Mouse (Mus musculus) hindbrain, postnatal 0 days (tissue): ENCODE measurements around the gene Rnf24. TPM values are rescaled to one million over a fixed set of nuclear protein-coding genes. Genes with fewer than 3 reads are reported as not detected.

ENCODE experiments used
- ATAC-seq: fragments of 200-750 bp; cut with Nextera tagmentation; 2 replicates; pipeline ENCODE4 v1.8.0; 2017; ENCODE audit warnings: mild to moderate bottlenecking, moderate TSS enrichment, moderate library complexity
- DNase-seq: peaks from one replicate; pipeline ENCODE4 v3.0.0-alpha.2; 2015; ENCODE audit warnings: low spot score
- H3K27ac ChIP-seq: fragments of 300-500 bp; sonication (generic); 2 replicates; pipeline ENCODE4 v1.5.1; 2014; ENCODE audit warnings: mild to moderate bottlenecking
- H3K27me3 ChIP-seq: fragments of 300-500 bp; sonication (generic); 2 replicates; pipeline ENCODE4 v1.6.1; 2014; ENCODE audit warnings: low read length, mixed read lengths; ENCODE audit not compliant: insufficient read depth
- H3K36me3 ChIP-seq: fragments of 300-500 bp; sonication (generic); 2 replicates; pipeline ENCODE4 v1.6.1; 2014; ENCODE audit warnings: low read length, mixed read lengths; ENCODE audit not compliant: insufficient read depth
- H3K4me1 ChIP-seq: fragments of 300-500 bp; sonication (generic); 2 replicates; pipeline ENCODE4 v1.6.1; 2014; ENCODE audit warnings: antibody characterized with exemption, low read length, mixed read lengths; ENCODE audit not compliant: insufficient read depth
- H3K4me2 ChIP-seq: fragments of 300-500 bp; sonication (generic); 2 replicates; pipeline ENCODE4 v1.6.1; 2014; ENCODE audit warnings: low read depth, mild to moderate bottlenecking, low read length, moderate library complexity, mixed read lengths
- H3K4me3 ChIP-seq: fragments of 300-500 bp; sonication (generic); 2 replicates; pipeline ENCODE4 v1.5.1; 2014; ENCODE audit warnings: low read length
- H3K9ac ChIP-seq: fragments of 300-500 bp; sonication (generic); replicated peaks from 2 replicates; pipeline ENCODE4 v1.6.1; 2014; ENCODE audit warnings: mild to moderate bottlenecking, low read length, moderate library complexity, mixed read lengths
- H3K9me3 ChIP-seq: fragments of 300-500 bp; sonication (generic); 2 replicates; pipeline ENCODE4 v1.6.1; 2016; ENCODE audit warnings: low read length, mixed read lengths
- CTCF ChIP-seq: IDR thresholded peaks from 2 replicates; pipeline ENCODE4 v1.5.1; 2016; ENCODE audit warnings: antibody characterized with exemption, control low read depth, low read depth
- WGBS: fragments of 180-500 bp; shearing (Covaris S2); extraction: QIAGEN DNeasy Blood & Tissue Kit; methylation state at CpG from one replicate; pipeline ENCODE4 v1.1.7; 2014; 5-methylcytosine and 5-hydroxymethylcytosine counted together
- microRNA-seq, 2 experiments: library from miRNA; unstranded; fragments of <30 nt; microRNA quantifications; one replicate each; pipeline ENCODE4; 2016
- polyA plus RNA-seq: library from polyadenylated mRNA; unstranded; fragments of >200 nt; fragmentation: Nextera tagmentation; extraction: Ambion mirVana; gene quantifications from 2 replicates; pipeline ENCODE4 v1.2.1, GENCODE M21; 2015
- total RNA-seq: library from RNA; depleted of rRNA; stranded (reverse); fragments of >200 nt; gene quantifications from 2 replicates; pipeline ENCODE4 v1.2.3, GENCODE M21; 2014; rRNA removed

Rnf24 gene
- total and polyA plus RNA-seq, 2 experiments from 2014 or later = 10.1 to 15.5 TPM

GRCm38 (mm10) chr2:131260544-131261307 is 92.0 kb downstream of the Rnf24 start:
- WGBS = 62% methylated on average over 9 of the region's 9 CpGs
- no peak overlapping the region for H3K27ac ChIP-seq
- ATAC-seq (no peak), DNase-seq (no peak)
- no peaks in the 10 kb centered on the region for H3K4me1 ChIP-seq
- H3K9me3 ChIP-seq = no peaks in the 10 kb centered on the region
- no peak overlapping the region for H3K4me2 ChIP-seq
- H3K27me3 ChIP-seq = no peaks in the 10 kb centered on the region
- H3K9ac ChIP-seq = no peak overlapping the region
- no peaks in the 10 kb centered on the region for H3K36me3 ChIP-seq
- no peak overlapping the region for H3K4me3 ChIP-seq
- TF ChIP-seq CTCF = no peak

DNA sequence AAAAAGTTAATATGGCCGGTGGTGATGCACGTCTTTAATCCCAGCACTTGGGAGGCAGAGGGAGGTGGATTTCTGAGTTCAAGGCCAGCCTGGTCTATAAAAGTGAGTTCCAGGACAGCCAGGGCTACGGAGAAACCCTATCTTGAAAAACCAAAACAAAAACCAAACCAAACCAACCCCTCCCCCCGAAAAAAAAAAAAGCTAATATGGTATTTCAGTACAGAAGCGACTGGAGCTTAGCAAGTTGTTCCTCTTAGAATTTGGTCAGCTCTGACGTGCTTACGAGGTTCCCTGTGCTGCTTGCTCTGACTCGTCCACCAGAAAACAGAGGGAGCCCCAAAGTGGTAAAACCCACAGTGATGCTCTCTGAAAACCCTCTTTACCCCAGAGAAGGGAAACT is 94.0 kb downstream of the Rnf24 start:
- no peaks in the 10 kb centered on the region for H3K9me3 ChIP-seq
- no peaks in the 10 kb centered on the region for H3K4me1 ChIP-seq
- no peak overlapping the region for H3K4me3 ChIP-seq
- no peak overlapping the region for H3K27ac ChIP-seq
- no peak overlapping the region for H3K4me2 ChIP-seq
- no peak overlapping the region for H3K9ac ChIP-seq
- H3K36me3 ChIP-seq = no peaks in the 10 kb centered on the region
- no peak for ATAC-seq
- TF ChIP-seq CTCF = no peak
- WGBS = 80% methylated on average over 8 of the region's 8 CpGs
- no peaks in the 10 kb centered on the region for H3K27me3 ChIP-seq
- no peak for DNase-seq

DNA sequence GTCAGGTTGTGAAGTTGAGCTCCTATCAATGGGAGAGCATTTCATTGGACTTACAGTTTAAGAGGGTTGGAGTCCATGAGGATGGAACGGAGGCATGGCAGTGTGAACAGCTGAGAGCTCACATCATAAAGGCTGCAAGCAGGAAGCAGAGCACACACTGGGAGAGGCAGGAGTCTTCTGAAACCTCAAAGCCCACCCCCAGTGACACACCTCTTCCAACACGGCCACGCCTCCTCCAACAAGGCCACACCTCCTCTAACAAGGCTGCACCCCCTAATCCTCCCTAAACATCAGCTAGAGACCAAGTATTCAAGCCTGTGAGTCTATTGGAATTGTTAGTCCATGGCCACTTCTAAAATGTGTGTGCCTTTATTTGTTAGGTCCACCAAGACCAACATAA is 97.0 kb downstream of the Rnf24 start:
- no peaks in the 10 kb centered on the region for H3K4me1 ChIP-seq

GRCm38 (mm10) chr2:131254329-131254713 is 98.4 kb downstream of the Rnf24 start:
- Histone ChIP-seq H3K4me1 (no peaks in the 10 kb centered on the region), H3K27ac (no peak overlapping the region), H3K9me3 (no peaks in the 10 kb centered on the region), H3K9ac (no peak overlapping the region), H3K27me3 (no peaks in the 10 kb centered on the region), H3K4me2 (no peak overlapping the region), H3K4me3 (no peak overlapping the region), H3K36me3 (no peaks in the 10 kb centered on the region)
- DNase-seq (no peak), ATAC-seq (no peak; the same call in none of the 2 replicates)
- TF ChIP-seq CTCF = no peak
- 65% methylated on average over 2 of the region's 2 CpGs for WGBS

More for the DNA sequence above, 97.0 kb downstream of the Rnf24 start:
- Histone ChIP-seq H3K9me3 (no peaks in the 10 kb centered on the region), H3K4me2 (no peak overlapping the region), H3K27me3 (no peaks in the 10 kb centered on the region), H3K27ac (no peak overlapping the region), H3K36me3 (no peaks in the 10 kb centered on the region), H3K4me3 (no peak overlapping the region), H3K9ac (no peak overlapping the region)
- DNase-seq (no peak), ATAC-seq (no peak)
- TF ChIP-seq CTCF = no peak
- WGBS = 60% methylated on average over 3 of the region's 3 CpGs

GRCm38 (mm10) chr2:131253681-131254328 is 98.9 kb downstream of the Rnf24 start:
- no peaks in the 10 kb centered on the region for H3K9me3 ChIP-seq
- no peaks in the 10 kb centered on the region for H3K36me3 ChIP-seq
- TF ChIP-seq CTCF = peak; percentile 85
- no peak overlapping the region for H3K4me2 ChIP-seq
- peak; percentile 80 for DNase-seq
- no peaks in the 10 kb centered on the region for H3K4me1 ChIP-seq
- no peak overlapping the region for H3K4me3 ChIP-seq
- no peak overlapping the region for H3K27ac ChIP-seq
- 29% methylated on average over 7 of the region's 7 CpGs for WGBS
- peak; percentile 88 for ATAC-seq
- no peak overlapping the region for H3K9ac ChIP-seq
- H3K27me3 ChIP-seq = no peaks in the 10 kb centered on the region

Small RNA genes within 50 kb of the gene (microRNA-seq; reads per million reads assigned to microRNA genes)
- 28.4 to 34.3 reads per million in 2 experiments for gene Mir103-2

Other genes with a start within 250 kb of the Rnf24 start
- gene Hspa12b, start 225.6 kb downstream of the Rnf24 start, total RNA-seq = 7.2 and 11.2 TPM in 2 replicates
- 3.3 and 3.7 TPM in 2 replicates for gene Hspa12b, start 225.6 kb downstream of the Rnf24 start, polyA plus RNA-seq
- gene Gm11037, start 219.4 kb downstream of the Rnf24 start, total RNA-seq = not detected in 2 replicates
- gene Gm11037, start 219.4 kb downstream of the Rnf24 start, polyA plus RNA-seq = not detected in 2 replicates
- 155 and 157 TPM in 2 replicates for gene 1700037H04Rik, start 192.8 kb downstream of the Rnf24 start, total RNA-seq
- gene 1700037H04Rik, start 192.8 kb downstream of the Rnf24 start, polyA plus RNA-seq = 76.0 and 79.3 TPM in 2 replicates
- gene Cenpb, start 172.8 kb downstream of the Rnf24 start, total RNA-seq = 106 and 112 TPM in 2 replicates
- gene Cenpb, start 172.8 kb downstream of the Rnf24 start, polyA plus RNA-seq = 12.8 and 14.4 TPM in 2 replicates
- gene Cdc25b, start 165.9 kb downstream of the Rnf24 start, total RNA-seq = 18.2 TPM in 2 replicates
- gene Cdc25b, start 165.9 kb downstream of the Rnf24 start, polyA plus RNA-seq = 22.2 and 24.0 TPM in 2 replicates
- 15.5 and 17.3 TPM in 2 replicates for gene Spef1, start 165.6 kb downstream of the Rnf24 start, total RNA-seq
- gene Spef1, start 165.6 kb downstream of the Rnf24 start, polyA plus RNA-seq = 7.8 and 8.9 TPM in 2 replicates
- gene Ap5s1, start 145.8 kb downstream of the Rnf24 start, total RNA-seq = 63.0 and 67.6 TPM in 2 replicates
- gene Ap5s1, start 145.8 kb downstream of the Rnf24 start, polyA plus RNA-seq = 37.1 and 37.5 TPM in 2 replicates
- 11.3 and 17.4 TPM in 2 replicates for gene Mavs, start 118.8 kb downstream of the Rnf24 start, total RNA-seq
- 6.1 and 6.7 TPM in 2 replicates for gene Mavs, start 118.8 kb downstream of the Rnf24 start, polyA plus RNA-seq
- 33.6 and 35.2 TPM in 2 replicates for gene Pank2, start 90.4 kb downstream of the Rnf24 start, total RNA-seq
- 24.9 and 26.5 TPM in 2 replicates for gene Pank2, start 90.4 kb downstream of the Rnf24 start, polyA plus RNA-seq
- gene Smox, start 138.6 kb upstream of the Rnf24 start, total RNA-seq = 214 and 230 TPM in 2 replicates
- 94.2 and 103 TPM in 2 replicates for gene Smox, start 138.6 kb upstream of the Rnf24 start, polyA plus RNA-seq
- gene Adra1d, start 209.4 kb upstream of the Rnf24 start, total RNA-seq = 4.1 and 5.1 TPM in 2 replicates
- 0.81 and 0.84 TPM in 2 replicates for gene Adra1d, start 209.4 kb upstream of the Rnf24 start, polyA plus RNA-seq